Mouse (Mus musculus) thymus, postnatal 25 days (tissue): Measurements from ENCODE around the gene Cyp4f17.
"Not testable (repeated sequence)": the region's sequence is repeated elsewhere in the genome, so short reads cannot be mapped to it uniquely, and the experiment has no call there.

Experiments
- DNase-seq: peaks from one replicate; pipeline ENCODE4 v3.0.0; 2022

Cyp4f17 gene

GRCm38 (mm10) chr17:32528408-32529337 lies 22.8 kb downstream of the Cyp4f17 start:
- peak; percentile 93 for DNase-seq

DNA sequence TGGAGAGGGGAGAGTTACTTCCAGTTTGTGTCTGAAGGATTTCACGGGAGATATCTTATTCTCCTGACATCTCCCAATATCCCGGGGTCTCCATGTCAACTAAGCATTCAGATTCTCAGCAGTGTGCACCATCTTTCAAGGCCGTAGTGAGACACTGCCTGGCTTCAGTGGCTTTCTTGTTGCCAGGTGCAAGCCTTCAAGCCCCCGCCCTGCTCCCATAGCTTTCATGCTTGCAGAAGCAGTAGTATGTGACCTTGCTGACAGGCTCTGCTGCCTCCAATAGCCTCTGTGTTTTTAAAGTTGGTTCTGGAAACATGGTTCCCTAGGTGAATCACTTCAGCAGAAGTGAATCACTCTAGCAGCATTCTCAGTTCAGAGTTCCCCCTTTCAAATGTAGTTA lies 26.5 kb downstream of the Cyp4f17 start:
- DNase-seq: peak; percentile 69

DNA sequence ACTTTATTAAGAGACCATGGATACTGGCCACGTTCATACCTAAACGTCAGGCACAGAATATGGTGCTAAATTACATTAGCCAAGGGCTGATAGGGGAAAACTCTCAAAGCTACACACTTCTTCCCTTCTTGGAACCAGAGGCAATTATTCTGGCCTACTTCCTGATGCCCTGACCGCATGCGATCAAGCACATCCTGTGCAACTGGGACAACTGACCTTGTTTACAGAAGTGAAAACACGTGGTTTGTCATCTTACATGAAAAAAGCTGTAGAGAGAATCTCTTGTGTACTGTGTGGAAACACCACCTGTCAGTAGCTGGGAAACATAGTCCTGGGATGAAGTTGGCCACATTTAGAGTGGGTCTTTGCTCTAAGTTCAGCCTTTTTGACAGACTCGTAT lies 28.2 kb downstream of the Cyp4f17 start:
- DNase-seq: no peak

DNA sequence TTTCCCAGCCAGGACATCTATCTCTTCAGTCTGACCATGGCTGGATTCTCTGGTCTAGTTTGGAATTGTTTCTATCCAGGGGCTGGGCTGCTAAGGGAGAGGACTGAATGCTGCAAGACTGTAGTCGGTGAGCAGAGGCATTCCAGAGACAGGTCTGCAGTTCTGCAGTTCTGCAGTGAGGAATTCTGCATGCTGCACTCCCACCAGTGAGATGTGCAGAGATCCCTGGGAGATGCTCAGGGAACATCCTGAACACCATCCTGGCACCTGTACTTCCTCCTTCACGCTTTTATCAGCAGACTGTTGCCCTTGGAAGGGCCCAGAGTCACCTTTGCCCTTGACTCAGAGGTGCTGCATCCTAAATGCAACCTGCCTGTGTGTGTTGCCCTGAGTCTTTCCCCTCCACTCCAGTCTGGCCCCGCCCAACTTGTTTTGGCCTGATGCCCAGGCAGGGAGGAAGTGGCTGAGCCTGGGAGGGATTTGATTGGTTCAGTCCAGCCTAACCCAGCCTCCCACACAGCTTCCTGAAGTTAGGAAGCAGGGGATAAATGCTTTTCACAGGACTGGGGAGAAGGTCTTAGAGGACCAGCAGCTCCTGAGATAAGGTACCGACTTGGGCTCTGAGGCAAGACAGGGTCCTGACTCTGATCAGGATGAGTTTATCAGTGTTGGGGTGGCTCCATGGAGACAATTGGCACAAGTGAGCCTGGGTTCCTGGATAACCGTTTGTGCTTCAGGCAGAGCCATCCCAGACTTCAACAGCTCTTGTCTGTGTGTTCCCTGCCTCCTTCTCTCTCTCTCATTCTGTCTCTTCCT lies 30.4 kb downstream of the Cyp4f17 start, which contains the start of gene Cyp4f16:
Gene Cyp4f16 (plus strand): TSS at position 508 of the 816 bp plus-strand sequence.
- DNase-seq: peak; percentile 82

- DNase-seq: no peak
These were observed 31.0 kb downstream of the Cyp4f17 start for GRCm38 (mm10) chr17:32536867-32537250.

DNA sequence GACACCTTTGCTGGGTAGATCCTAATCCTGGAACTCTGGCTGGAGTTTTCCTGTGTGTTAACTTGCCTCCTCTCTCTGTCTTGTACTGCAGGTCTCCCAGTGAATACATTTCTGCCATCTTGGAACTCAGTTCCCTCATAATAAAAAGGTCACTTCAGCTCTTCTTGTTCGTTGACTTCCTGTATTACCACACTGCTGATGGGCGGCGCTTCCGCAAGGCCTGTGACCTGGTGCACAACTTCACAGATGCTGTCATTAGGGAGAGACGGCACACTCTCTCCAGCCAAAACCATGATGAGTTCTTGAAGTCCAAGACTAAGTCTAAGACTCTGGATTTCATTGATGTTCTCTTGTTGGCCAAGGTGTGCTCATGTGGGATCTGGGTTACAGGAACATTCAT lies 38.9 kb downstream of the Cyp4f17 start:
- not testable (repeated sequence) for DNase-seq

- DNase-seq: not testable (repeated sequence)
These were observed 44.5 kb downstream of the Cyp4f17 start for GRCm38 (mm10) chr17:32550377-32550776.

DNA sequence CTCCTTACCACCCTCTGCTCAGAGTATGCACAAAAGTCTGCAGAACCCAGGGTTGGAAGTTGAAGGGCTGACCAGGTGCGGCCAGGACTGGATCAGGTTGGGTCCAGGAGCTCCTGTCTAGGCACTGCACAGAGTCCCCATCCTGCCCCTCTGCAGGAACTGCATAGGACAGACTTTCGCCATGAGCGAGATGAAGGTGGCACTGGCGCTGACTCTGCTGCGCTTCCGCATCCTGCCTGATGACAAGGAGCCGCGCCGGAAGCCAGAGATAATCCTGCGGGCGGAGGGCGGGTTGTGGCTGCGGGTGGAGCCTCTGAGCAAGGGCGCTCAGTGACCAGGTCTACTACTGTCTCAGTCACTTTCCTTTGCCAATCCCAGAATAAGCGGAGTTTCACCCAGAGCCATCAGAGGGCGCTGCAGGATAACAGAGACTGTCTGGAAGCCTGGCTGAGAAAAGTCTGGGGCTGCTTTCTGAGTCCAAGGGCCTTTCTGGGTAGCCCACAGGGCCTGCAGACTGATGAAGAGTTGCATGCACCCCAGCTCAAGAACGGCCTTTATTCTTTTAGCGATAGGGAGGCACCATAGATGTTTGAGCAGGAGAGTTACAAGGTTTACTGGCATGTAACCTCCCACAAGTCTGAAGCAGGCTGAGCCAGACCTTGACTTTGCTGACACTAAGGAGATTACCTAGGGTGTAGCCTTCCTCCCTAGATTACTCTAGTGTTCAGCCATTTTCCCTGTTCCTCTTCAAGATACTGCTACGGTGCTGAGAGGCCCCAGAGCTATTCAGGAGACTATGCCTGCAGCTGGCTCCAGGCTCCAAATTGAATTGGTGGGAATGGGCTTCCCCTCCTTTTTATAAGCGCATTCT lies 45.3 kb downstream of the Cyp4f17 start:
- peak; percentile 87 for DNase-seq

- not testable (repeated sequence) for DNase-seq
These were observed 47.2 kb downstream of the Cyp4f17 start for GRCm38 (mm10) chr17:32553016-32553415.

GRCm38 (mm10) chr17:32554368-32554767 lies 48.5 kb downstream of the Cyp4f17 start:
- not testable (repeated sequence) for DNase-seq

DNA sequence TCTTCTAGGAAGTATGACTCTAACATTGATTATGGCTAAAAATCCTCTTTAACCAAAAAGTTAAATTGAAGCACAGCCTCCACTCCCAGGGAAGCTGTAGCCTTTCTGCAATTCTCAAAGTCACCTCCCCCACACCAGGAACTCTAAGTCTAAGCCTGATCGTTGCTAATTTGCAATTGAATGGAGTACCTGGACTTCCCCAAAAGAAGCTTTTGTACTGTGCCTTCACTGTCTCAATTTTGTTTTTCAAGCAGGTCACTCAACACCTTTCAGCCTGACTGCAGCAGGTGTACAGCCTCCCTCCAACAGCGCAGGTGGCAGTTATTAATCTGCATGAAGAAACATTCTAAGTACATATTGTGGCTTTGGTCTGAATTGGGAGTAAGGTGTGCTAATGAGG lies 57.5 kb downstream of the Cyp4f17 start:
- DNase-seq: not testable (repeated sequence)

GRCm38 (mm10) chr17:32573286-32573685 lies 67.4 kb downstream of the Cyp4f17 start:
- peak; percentile 49 for DNase-seq

DNA sequence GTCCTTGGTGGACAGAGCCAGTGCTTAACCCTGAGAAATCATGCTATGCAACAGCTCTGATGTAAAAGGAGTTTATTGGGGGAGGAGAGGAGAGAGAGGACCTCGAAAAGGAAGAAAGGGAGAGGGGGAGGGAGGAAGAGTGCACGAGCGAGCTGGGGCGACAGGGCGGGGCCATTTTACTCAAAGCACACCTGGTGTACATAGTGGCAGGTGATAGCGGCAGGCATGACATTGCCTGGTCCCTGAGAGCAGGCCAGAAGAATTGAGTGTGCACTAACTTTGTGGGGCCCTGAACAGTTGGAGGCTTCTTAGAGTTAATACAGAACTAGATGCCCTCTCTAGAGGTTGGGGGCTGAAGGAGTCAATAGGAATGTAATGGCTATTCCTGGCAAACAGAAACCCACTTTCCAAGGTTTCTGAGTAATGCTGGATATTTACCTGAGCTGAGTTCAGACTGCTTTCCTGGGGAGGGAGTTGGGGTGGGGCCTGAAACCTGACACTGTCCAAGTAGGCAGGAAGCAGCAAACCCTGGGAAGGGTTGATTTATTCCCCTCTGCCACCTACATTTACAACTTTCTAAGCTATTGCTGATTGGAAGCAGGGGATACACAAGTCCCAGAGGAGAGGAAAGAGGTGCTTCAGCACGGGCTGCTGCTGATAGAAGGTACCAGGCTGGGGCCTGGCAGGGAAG lies 71.8 kb downstream of the Cyp4f17 start:
- DNase-seq: no peak
